8 mouse cellular contexts compared by ENCODE assay signal in genomic region chr16:49854194-49854593, GRCm38 (mm10). TPM values are rescaled to one million over a fixed set of nuclear protein-coding genes. Genes with fewer than 3 reads are reported as not detected.
DNase-seq lines count a peak whose midpoint lies in the region; ATAC-seq and TF ChIP-seq lines count a peak whose summit lies in the region.

No protein-coding gene starts in this region.

- no peak for ATAC-seq in neural tube, embryonic 12.5 days (ENCODE audit: low FRiP score, low read depth)
- ATAC-seq in erythroid progenitor cell, adult 5-6 weeks (replicated peaks; ENCODE audit: low FRiP score, poor library complexity, severe bottlenecking) = peak; percentile 16; the same call in 1 of the 2 replicates
- ATAC-seq in lung, postnatal 0 days = no peak
- ATAC-seq in megakaryocyte progenitor cell, adult 5-6 weeks (replicated peaks; ENCODE audit: poor library complexity) = no peak

- no peaks in the 10 kb centered on the region for H3K27me3 ChIP-seq in neural tube, embryonic 12.5 days (replicated peaks)
- H3K27me3 ChIP-seq in lung, postnatal 0 days (replicated peaks; ENCODE audit: insufficient read depth, low read length) = no peaks in the 10 kb centered on the region

- no peak for DNase-seq in neural tube, embryonic 10.5 days (ENCODE audit: extremely low spot score, low spot score)
- peak; percentile 21 for DNase-seq in lung, postnatal 0 days (ENCODE audit: low spot score)
- DNase-seq in thymus, postnatal 25 days = peak; percentile 58
- no peak for DNase-seq in left cerebral cortex, adult 11 months (ENCODE audit: low spot score)
- no peak for DNase-seq in left cerebral cortex, adult 18-20 months (ENCODE audit: low spot score in 2 of 2)

- H3K9me3 ChIP-seq in neural tube, embryonic 12.5 days = no peaks in the 10 kb centered on the region
- H3K9me3 ChIP-seq in lung, postnatal 0 days (ENCODE audit: low read length) = no peaks in the 10 kb centered on the region

- TF ChIP-seq EP300 in lung, postnatal 0 days (IDR thresholded peaks at IDR 0.05) = no peak

- no peaks in the 10 kb centered on the region for H3K36me3 ChIP-seq in neural tube, embryonic 12.5 days
- H3K36me3 ChIP-seq in lung, postnatal 0 days (ENCODE audit: insufficient read depth, low read length) = no peaks in the 10 kb centered on the region

- no peak for TF ChIP-seq CTCF in lung, postnatal 0 days (IDR thresholded peaks at IDR 0.05)

- WGBS in neural tube, embryonic 12.5 days = 94% methylated on average over 6 of the region's 6 CpGs
- WGBS in lung, postnatal 0 days = 63% methylated on average over 6 of the region's 6 CpGs

- peak overlapping the region; percentile 70 for H3K4me2 ChIP-seq in neural tube, embryonic 12.5 days (replicated peaks)
- H3K4me2 ChIP-seq in lung, postnatal 0 days (replicated peaks; ENCODE audit: low read depth, low read length) = peak overlapping the region; percentile 70

- no peak overlapping the region for H3K27ac ChIP-seq in neural tube, embryonic 12.5 days
- H3K27ac ChIP-seq in lung, postnatal 0 days (ENCODE audit: low read length) = no peak overlapping the region

- no peak overlapping the region for H3K4me3 ChIP-seq in neural tube, embryonic 12.5 days
- H3K4me3 ChIP-seq in lung, postnatal 0 days (ENCODE audit: low read depth, low read length) = no peak overlapping the region

- H3K4me1 ChIP-seq in neural tube, embryonic 12.5 days = peaks cover 5% of the 10 kb centered on the region
- peaks cover 6% of the 10 kb centered on the region; the same call in 1 of the 2 replicates for H3K4me1 ChIP-seq in lung, postnatal 0 days (ENCODE audit: insufficient read depth, low read depth, low read length)

- H3K9ac ChIP-seq in neural tube, embryonic 12.5 days = no peak overlapping the region
- H3K9ac ChIP-seq in lung, postnatal 0 days (replicated peaks; ENCODE audit: low read depth) = no peak overlapping the region

RNA-seq across cellular contexts. Expression of gene Cd47, which starts 53.9 kb away (rescaled TPM):
- 80.5 and 82.6 TPM in 2 replicates for polyA plus RNA-seq in neural tube, embryonic 12.5 days (2016; fragmentation: Nextera tagmentation; extraction: Ambion mirVana)
- 742 and 874 TPM in 2 replicates for total RNA-seq in erythroid progenitor cell, adult 5-6 weeks (2015; ENCODE audit: low replicate concordance)
- 624 and 761 TPM in 2 replicates for total RNA-seq in erythroid progenitor cell, adult 5-6 weeks (2017; ENCODE audit: low replicate concordance)
- polyA plus RNA-seq in lung, postnatal 0 days (2015; fragmentation: Nextera tagmentation; extraction: Ambion mirVana) = 219 and 245 TPM in 2 replicates
- total RNA-seq in megakaryocyte progenitor cell, adult 5-6 weeks (2015) = 435 and 460 TPM in 2 replicates
- total RNA-seq in megakaryocyte progenitor cell, adult 5-6 weeks (2017) = 188 and 213 TPM in 2 replicates
- total RNA-seq in left cerebral cortex, adult 18-20 months (2021) = 100 to 1,000 TPM; 215 to 235 TPM

Comparison
In these comparisons a context has a peak if more than half of its experiments do, and no peak if none do; other contexts are left out.
1. DNase-seq: peak in lung, postnatal 0 days (single experiment) and thymus, postnatal 25 days (single experiment); none in neural tube, embryonic 10.5 days (single experiment), left cerebral cortex, adult 11 months (single experiment) and left cerebral cortex, adult 18-20 months (0 of 2).